Mouse (Mus musculus) left cerebral cortex, postnatal 14 days (tissue): ENCODE measurements around the gene Map4k2. TPM values are rescaled to one million over a fixed set of nuclear protein-coding genes. Genes with fewer than 3 reads are reported as not detected.

ENCODE experiments used
- DNase-seq, 2 experiments: peaks; one replicate each; pipeline ENCODE4 v3.0.0; 2021 to 2022; ENCODE audit warnings: low spot score in 2 of 2, mixed read lengths in 1 of 2
- intact Hi-C: fragments of 180-260 bp; cut with DNase I; formaldehyde crosslinking; loops from one replicate; pipeline ENCODE4 v1.15.1; 2025
- microRNA-seq, 2 experiments: library from miRNA; unstranded; fragments of <30 nt; microRNA quantifications; one replicate each; pipeline ENCODE4 v1.2.0; 2022
- total RNA-seq, 2 experiments: library from RNA; stranded (reverse); gene quantifications; 2 replicates each; pipeline ENCODE4 v1.2.3; 2021

Gene Map4k2
- total RNA-seq, 2 experiments from 2014 or later = 60.0 to 75.9 TPM

DNA sequence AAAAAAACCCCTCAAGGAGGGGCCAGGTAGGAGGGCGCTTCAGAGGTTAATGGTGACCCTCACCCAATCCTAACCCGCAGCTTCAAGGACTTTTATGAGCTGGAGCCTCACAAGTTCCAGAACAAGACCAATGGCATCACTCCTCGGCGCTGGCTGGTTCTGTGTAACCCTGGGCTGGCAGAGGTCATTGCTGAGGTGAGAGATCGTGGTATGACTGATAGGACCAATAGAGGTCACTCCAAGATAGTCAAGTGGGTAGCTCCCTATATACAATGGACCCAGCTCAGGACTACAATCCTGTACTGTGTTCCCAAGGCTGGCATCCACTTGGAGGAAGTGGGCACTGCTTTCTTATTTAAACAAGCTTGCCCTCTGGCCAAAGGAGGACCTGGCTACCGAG, 49.3 kb downstream of the Map4k2 start:
- DNase-seq = no peak

DNA sequence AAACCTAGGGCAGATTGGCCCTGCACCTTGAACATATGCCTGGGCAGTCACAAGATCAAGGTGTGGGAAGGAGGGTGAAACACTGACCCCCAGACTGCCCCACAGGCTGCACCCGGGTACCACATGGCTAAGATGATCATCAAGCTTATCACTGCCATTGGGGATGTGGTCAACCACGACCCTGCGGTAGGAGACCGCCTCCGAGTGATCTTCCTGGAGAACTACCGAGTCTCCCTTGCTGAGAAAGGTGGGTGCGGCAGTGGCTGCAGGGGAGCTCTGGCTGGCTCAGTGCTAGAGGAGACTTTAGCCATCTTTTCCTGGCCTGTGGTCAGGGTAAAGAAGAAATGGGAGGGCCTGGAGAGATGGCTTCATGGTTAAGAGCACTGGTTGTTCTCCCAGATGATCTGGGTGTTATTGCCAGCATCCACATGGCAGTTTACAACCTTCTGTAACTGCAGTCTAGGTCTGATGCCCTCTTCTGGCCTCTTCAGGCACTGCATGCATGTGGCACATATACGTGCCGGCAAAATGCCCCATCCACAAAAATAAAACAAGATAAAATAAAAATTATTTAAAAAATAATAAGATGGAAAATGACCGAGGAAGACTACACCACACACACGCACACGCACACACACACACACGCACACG, 51.9 kb downstream of the Map4k2 start:
- intact Hi-C loops = no loop called here

More for the DNA sequence above, 49.3 kb downstream of the Map4k2 start:
- intact Hi-C loops = no loop called here

DNA sequence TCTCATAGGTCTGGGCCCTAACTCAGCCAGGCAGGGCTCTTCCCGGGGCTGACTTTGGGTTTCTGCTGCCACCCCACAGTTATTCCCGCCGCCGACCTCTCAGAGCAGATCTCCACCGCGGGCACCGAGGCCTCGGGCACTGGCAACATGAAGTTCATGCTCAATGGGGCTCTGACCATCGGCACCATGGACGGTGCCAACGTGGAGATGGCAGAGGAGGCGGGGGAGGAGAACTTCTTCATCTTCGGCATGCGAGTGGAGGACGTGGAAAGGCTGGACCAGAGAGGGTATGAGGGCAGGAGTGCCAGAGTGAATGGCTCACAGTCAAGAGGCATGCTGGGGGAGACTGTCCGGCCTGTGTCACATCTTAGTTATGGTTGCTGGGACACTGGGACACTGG, 52.7 kb downstream of the Map4k2 start:
- intact Hi-C loops = no loop called here

More for the DNA sequence above, 51.9 kb downstream of the Map4k2 start:
- DNase-seq = no peak

GRCm38 (mm10) chr19:6396237-6396636, 55.3 kb downstream of the Map4k2 start:
- intact Hi-C loops = no loop called here

More for the DNA sequence above, 52.7 kb downstream of the Map4k2 start:
- DNase-seq = no peak

DNA sequence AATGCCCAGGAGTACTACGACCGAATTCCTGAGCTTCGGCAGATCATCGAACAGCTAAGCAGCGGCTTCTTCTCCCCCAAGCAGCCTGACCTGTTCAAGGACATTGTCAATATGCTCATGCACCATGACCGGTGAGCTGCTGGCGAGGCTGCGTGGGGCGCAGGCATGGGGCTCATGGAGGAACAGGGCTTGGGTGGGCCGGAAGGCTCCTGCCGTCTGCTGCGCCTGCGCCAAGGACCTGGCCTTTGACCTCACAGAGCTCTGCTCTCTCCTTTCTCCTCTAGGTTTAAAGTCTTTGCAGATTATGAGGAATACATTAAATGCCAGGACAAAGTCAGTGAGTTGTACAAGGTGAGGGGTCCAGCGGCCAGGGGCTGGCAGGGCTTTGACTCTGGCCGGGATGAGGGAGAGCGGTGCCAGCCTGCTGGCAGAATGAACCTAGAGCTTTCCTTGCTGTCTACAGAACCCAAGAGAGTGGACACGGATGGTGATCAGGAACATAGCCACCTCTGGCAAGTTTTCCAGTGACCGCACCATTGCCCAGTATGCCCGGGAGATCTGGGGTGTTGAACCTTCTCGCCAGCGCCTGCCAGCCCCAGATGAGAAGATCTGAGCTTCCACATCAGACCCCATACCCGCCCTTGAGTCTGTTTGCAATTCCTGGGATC, 56.8 kb downstream of the Map4k2 start:
- intact Hi-C loops = no loop called here
- DNase-seq = no peak

More at GRCm38 (mm10) chr19:6396237-6396636, 55.3 kb downstream of the Map4k2 start:
- DNase-seq = no peak

GRCm38 (mm10) chr19:6398447-6399284, 57.7 kb downstream of the Map4k2 start:
- intact Hi-C loops = no loop called here
- DNase-seq = peak in 1 of 2 experiments; percentile 64

DNA sequence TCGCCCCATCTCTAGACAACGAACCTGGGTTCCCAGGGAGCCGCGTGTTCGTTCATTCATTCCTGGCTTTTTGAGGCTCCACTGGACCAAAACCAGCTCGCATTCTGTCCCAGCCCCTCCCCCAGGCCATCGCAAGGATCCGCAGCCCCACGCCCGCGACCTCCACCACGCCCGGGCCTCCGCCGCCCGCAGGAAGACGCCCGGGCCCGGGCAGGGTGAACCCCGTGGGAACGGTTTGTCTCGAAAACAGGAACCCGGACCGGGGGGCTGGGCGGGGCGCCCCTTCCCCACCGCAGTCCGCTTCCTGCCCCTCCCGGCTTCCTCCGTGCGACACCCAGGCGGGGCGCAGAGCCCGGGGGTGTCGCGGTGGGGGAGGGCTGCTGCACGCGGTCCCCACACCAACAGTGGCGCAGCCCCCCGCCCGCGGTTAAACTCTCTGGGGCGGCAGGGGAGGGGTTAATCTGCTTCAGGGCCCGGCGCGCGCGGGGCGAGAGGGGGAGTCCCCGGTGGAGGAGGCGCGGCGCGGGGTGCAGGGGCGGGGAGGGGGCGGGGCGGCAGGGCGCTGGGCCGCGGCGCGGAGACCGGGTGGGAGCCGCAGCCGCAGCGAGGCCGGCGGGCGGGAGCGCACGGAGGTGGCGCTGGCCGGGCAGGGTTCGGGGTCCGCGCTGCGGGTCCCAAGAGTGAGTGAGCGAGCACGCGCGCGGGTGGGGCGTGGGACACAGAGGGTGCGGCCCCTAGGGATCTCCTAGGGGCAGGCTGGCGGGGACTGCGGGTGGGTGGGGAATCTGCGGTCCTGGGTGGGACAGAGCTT, 58.6 kb downstream of the Map4k2 start, which contains the start of gene Rasgrp2:
TSS of gene Rasgrp2 (plus strand) at position 56 of the 811 bp plus-strand sequence.
- DNase-seq = no peak
- intact Hi-C loops = no loop called here

DNA sequence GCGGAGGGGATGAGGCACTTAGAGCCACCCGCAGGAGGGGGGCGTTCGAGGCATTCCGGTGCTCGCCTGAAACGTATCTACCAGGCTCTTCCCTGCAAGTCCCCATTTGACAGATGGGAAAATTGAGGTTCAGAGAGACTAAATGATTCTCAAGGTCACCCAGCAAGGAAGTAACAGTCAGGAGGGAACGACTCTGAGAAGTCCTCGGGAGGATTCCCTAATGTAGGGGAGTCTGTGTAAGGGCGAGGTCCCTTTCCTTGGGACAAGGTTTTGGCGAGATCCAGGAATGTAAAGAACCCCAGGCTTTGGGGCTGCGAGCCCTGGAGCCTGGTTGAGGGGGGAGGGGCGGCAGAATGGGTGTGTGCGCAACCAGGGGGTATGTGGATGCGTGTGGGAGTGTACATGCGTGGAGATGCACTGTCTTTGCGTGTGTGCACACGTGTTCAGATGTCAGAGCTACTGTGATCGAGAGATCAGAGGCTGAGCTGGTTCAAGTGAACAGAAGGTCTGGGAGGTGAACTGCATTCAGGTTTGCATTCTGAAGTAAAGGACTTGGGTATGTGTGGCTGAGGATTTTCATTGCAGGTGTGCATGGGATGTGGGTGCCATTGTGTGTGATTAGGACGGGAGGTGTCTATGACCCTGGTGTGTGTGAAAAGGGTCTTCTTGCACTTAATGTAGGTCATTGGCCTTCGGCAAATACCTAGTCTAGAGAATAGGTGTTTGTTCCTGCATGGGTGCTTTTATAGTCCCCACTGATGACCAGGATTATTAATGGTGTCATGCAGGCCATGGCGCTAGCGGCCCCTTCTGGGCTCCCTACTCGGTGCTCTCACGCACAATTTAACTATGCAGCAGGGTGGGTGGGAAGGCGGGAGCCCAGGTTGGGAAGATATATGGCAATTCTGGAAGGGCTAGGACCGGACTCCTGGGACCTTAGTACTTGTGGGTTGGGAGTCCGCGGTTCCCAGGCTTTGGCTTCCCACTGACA, 59.5 kb downstream of the Map4k2 start:
- intact Hi-C loops = no loop called here
- DNase-seq = peak; percentile 55 to 56

GRCm38 (mm10) chr19:6401131-6401815, 60.3 kb downstream of the Map4k2 start:
- intact Hi-C loops = no loop called here
- DNase-seq = peak; percentile 67 to 71

DNA sequence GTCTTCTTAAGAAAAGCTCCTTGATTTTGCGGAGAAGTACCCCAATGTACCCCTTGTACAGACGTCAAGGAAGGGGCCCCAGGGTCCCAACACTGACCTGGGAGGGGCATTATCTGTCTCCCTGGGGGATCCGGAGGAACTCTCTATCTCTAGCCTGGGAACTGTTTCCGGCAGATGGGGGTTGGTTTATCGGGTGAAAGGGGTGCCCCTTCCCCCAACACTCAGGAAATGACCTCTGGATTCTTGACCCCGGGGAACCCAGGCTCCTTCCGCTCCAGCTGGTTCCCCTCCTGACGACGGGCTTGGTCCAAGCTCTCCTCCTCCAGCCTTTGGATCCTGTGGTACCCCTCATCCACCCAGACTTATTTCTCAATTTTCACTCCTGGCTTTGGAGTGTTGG, 61.0 kb downstream of the Map4k2 start:
- intact Hi-C loops = no loop called here
- DNase-seq = no peak

- DNase-seq = no peak
- intact Hi-C loops = no loop called here
These were observed 62.9 kb downstream of the Map4k2 start for GRCm38 (mm10) chr19:6403869-6404268.

Small RNA genes lying within 50 kb of the gene (microRNA-seq; reads per million reads assigned to microRNA genes)
- 5.0 to 5.4 reads per million in 2 experiments for gene Mir6989

Other genes with a start within 250 kb of the Map4k2 start
- not detected for gene AC131692.1, start 246.7 kb upstream of the Map4k2 start, total RNA-seq
- gene Naaladl1, start 235.4 kb upstream of the Map4k2 start, total RNA-seq = not detected
- gene Sac3d1, start 222.5 kb upstream of the Map4k2 start, total RNA-seq = 10 to 100 TPM; 23.7 to 24.7 TPM
- 10 to 100 TPM; 39.2 to 42.9 TPM for gene Snx15, start 212.8 kb upstream of the Map4k2 start, total RNA-seq
- gene Batf2, start 200.2 kb upstream of the Map4k2 start, total RNA-seq = under 1 TPM in 1 of 2 experiments, not detected in 1; 0.33 TPM
- 10 to 100 TPM; 61.2 to 69.7 TPM for gene Arl2, start 199.6 kb upstream of the Map4k2 start, total RNA-seq
- gene Majin, start 156.7 kb upstream of the Map4k2 start, total RNA-seq = under 1 TPM; 0.27 to 0.40 TPM
- gene Gpha2, start 114.8 kb upstream of the Map4k2 start, total RNA-seq = not detected
- gene Ppp2r5b, start 105.3 kb upstream of the Map4k2 start, total RNA-seq = 100 to 1,000 TPM; 187 to 194 TPM
- 10 to 100 TPM; 37.8 to 38.5 TPM for gene Atg2a, start 99.5 kb upstream of the Map4k2 start, total RNA-seq
- gene Ehd1, start 64.4 kb upstream of the Map4k2 start, total RNA-seq = 10 to 100 TPM; 44.2 to 51.7 TPM
- gene Cdc42bpg, start 34.7 kb upstream of the Map4k2 start, total RNA-seq = 1 to 10 TPM; 2.7 to 3.1 TPM
- gene Men1, start 6.2 kb upstream of the Map4k2 start, total RNA-seq = 10 to 100 TPM; 64.9 to 70.7 TPM
- gene Sf1, start 22.6 kb downstream of the Map4k2 start, total RNA-seq = 100 to 1,000 TPM; 185 to 186 TPM
- 10 to 100 TPM; 20.6 to 31.9 TPM for gene Pygm, start 43.3 kb downstream of the Map4k2 start, total RNA-seq
- gene Rasgrp2, start 58.2 kb downstream of the Map4k2 start, total RNA-seq = 10 to 100 TPM; 83.3 to 87.2 TPM
- gene Nrxn2, start 77.6 kb downstream of the Map4k2 start, total RNA-seq = 100 to 1,000 TPM; 700 to 756 TPM
- under 1 TPM; 0.20 to 0.44 TPM for gene Slc22a12, start 201.9 kb downstream of the Map4k2 start, total RNA-seq